Mouse (Mus musculus): ENCODE data around the gene Mrpl20. TPM values are rescaled to one million over a fixed set of nuclear protein-coding genes. Genes with fewer than 3 reads are reported as not detected.

The Mrpl20 gene
- polyA plus RNA-seq, 1 experiment, result 29.9 TPM

DNA sequence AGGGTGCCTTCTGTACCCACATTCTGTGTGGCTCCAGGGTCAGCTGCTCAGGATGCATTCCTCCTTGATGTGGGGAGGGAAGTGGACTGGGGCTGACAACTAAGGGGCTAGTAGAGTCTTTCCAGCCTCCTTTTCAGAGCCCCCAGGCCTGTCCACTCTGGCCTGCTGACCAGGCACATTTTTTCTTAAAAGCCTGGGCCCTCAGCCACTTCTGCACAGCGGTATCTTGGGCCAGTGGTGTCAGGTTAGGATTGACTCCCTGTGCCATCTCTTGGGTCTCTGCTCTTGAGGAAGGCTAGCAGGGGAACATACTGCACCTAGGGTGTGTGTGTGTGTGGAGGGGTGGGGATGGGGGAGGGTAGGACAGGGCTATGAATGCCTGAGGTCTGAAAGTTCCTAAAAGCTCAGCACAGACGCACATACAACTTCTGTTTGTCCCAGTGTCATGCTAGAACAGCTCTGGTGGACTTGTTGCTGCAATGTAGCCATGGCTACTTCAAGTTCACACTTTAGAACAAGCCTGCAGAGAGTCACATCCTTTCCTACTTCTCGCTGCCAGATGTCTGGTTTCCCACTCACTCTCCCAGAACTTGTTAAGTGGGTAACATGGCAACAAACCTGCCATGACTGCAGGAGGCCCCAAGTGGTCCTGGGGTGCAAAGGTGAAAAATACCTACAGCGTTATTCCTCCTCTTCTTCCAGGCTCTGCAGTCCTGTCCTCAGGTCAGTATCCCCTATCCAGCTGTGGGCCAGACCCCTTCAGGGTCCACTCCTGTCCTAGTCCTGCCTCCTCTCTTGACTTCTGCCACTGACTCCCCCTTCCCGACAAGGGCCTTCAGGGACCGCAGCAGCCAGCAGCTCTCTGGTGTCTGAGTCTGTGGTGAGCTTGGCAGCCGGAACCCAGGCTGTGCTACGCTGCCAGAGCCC is 37.7 kb downstream of the Mrpl20 start:
- peak overlapping the region; percentile 92 for H3K4me3 ChIP-seq (replicated peaks)
- H3K27me3 ChIP-seq (replicated peaks), result peaks cover 42% of the 10 kb centered on the region
- H3K36me3 ChIP-seq (replicated peaks; ENCODE audit: low read length), result no peaks in the 10 kb centered on the region
- H3K9me3 ChIP-seq, result no peaks in the 10 kb centered on the region
- TF ChIP-seq FLI1 (IDR thresholded peaks at IDR 0.05; ENCODE audit: low read length) (no peak), GATA1 (IDR thresholded peaks at IDR 0.05; ENCODE audit: borderline replicate concordance, low read length) (no peak)
- H3K4me1 ChIP-seq, result peaks cover 59% of the 10 kb centered on the region

- Histone ChIP-seq H3K9me3 (no peaks in the 10 kb centered on the region), H3K27me3 (replicated peaks) (peaks cover 42% of the 10 kb centered on the region), H3K36me3 (replicated peaks; ENCODE audit: low read length) (no peaks in the 10 kb centered on the region), H3K4me1 (peaks cover 59% of the 10 kb centered on the region), H3K4me3 (replicated peaks) (peak overlapping the region; percentile 92)
- TF ChIP-seq FLI1 (IDR thresholded peaks at IDR 0.05; ENCODE audit: low read length), result no peak
- no peak for TF ChIP-seq GATA1 (IDR thresholded peaks at IDR 0.05; ENCODE audit: borderline replicate concordance, low read length)
These were observed 38.4 kb downstream of the Mrpl20 start for GRCm38 (mm10) chr4:155841003-155841454.

DNA sequence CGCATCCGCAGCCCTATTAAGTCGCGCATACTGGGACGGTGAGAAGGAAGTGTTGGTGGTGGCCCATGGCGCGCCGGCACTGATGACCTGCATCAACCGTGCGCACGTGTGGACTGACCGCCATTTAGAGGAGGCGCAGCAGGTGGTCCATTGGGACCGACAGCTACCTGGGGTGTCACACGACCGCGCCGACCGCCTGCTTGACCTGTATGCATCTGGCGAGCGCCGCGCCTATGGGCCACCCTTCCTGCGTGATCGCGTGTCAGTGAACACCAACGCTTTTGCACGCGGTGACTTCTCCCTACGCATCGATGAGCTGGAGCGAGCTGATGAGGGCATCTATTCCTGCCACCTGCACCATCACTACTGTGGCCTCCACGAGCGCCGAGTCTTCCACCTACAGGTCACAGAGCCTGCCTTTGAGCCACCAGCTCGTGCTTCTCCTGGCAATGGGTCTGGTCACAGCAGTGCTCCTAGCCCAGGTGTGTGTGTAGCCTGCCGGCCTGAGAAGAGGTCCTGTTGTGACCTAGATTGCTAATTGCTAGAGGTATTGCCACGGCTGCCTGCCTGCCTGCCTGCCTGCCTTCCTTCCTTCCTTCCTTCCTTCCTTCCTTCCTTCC is 39.1 kb downstream of the Mrpl20 start:
- Histone ChIP-seq H3K27me3 (replicated peaks) (peaks cover 42% of the 10 kb centered on the region), H3K9me3 (no peaks in the 10 kb centered on the region), H3K4me3 (replicated peaks) (peak overlapping the region; percentile 92), H3K36me3 (replicated peaks; ENCODE audit: low read length) (no peaks in the 10 kb centered on the region), H3K4me1 (peaks cover 62% of the 10 kb centered on the region)
- TF ChIP-seq FLI1 (IDR thresholded peaks at IDR 0.05; ENCODE audit: low read length), result no peak
- no peak for TF ChIP-seq GATA1 (IDR thresholded peaks at IDR 0.05; ENCODE audit: borderline replicate concordance, low read length)

DNA sequence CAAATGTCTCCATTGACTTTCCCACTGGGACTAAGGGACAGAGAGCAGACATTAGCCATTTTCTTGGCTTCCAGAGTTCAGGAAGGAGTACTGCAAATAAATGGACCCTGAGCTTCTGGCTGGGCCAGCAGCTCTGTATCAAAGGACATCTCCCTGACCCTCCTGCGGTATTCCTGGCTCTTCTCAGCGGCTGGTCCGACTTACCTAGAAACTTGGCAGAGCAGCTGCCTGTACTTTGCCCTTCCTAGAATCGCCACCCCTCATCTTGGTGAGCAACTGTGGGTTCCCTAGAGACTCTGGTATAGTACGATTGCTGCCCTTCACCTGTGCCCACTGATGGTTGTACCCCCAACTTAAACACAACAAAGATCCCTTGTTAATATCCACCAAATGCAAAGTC is 40.6 kb downstream of the Mrpl20 start:
- Histone ChIP-seq H3K4me1 (peaks cover 58% of the 10 kb centered on the region), H3K4me3 (replicated peaks) (no peak overlapping the region), H3K27me3 (replicated peaks) (peaks cover 42% of the 10 kb centered on the region), H3K36me3 (replicated peaks; ENCODE audit: low read length) (no peaks in the 10 kb centered on the region), H3K9me3 (no peaks in the 10 kb centered on the region)
- no peak for TF ChIP-seq FLI1 (IDR thresholded peaks at IDR 0.05; ENCODE audit: low read length)
- TF ChIP-seq GATA1 (IDR thresholded peaks at IDR 0.05; ENCODE audit: borderline replicate concordance, low read length), result no peak

GRCm38 (mm10) chr4:155846871-155847578 is 44.3 kb downstream of the Mrpl20 start, which contains the start of gene Dvl1:
Gene Dvl1, plus strand, starts transcription at chr4:155847402.
- peaks cover 60% of the 10 kb centered on the region for H3K4me1 ChIP-seq
- peak within 1 kb of the TSS; percentile 100 for H3K4me3 ChIP-seq (replicated peaks)
- H3K27me3 ChIP-seq (replicated peaks), result peaks cover 16% of the 10 kb centered on the region
- no peaks in the 10 kb centered on the region for H3K9me3 ChIP-seq
- TF ChIP-seq FLI1 (IDR thresholded peaks at IDR 0.05; ENCODE audit: low read length) (no peak), GATA1 (IDR thresholded peaks at IDR 0.05; ENCODE audit: borderline replicate concordance, low read length) (no peak)
- H3K36me3 ChIP-seq (replicated peaks; ENCODE audit: low read length), result peaks cover 6% of the 10 kb centered on the region

- TF ChIP-seq FLI1 (IDR thresholded peaks at IDR 0.05; ENCODE audit: low read length), result no peak
- no peak for TF ChIP-seq GATA1 (IDR thresholded peaks at IDR 0.05; ENCODE audit: borderline replicate concordance, low read length)
These were observed 45.1 kb downstream of the Mrpl20 start for GRCm38 (mm10) chr4:155847591-155848352.

GRCm38 (mm10) chr4:155848434-155849095 is 45.9 kb downstream of the Mrpl20 start:
- H3K4me1 ChIP-seq, result peaks cover 68% of the 10 kb centered on the region

More at GRCm38 (mm10) chr4:155847591-155848352, 45.1 kb downstream of the Mrpl20 start:
- H3K27me3 ChIP-seq (replicated peaks), result peaks cover 10% of the 10 kb centered on the region
- H3K4me1 ChIP-seq, result peaks cover 63% of the 10 kb centered on the region
- H3K9me3 ChIP-seq, result no peaks in the 10 kb centered on the region
- H3K4me3 ChIP-seq (replicated peaks), result peak overlapping the region; percentile 100
- peaks cover 6% of the 10 kb centered on the region for H3K36me3 ChIP-seq (replicated peaks; ENCODE audit: low read length)

GRCm38 (mm10) chr4:155849391-155849790 is 46.7 kb downstream of the Mrpl20 start:
- Histone ChIP-seq H3K4me3 (replicated peaks) (peak overlapping the region; percentile 38), H3K4me1 (peaks cover 69% of the 10 kb centered on the region), H3K36me3 (replicated peaks; ENCODE audit: low read length) (peaks cover 20% of the 10 kb centered on the region), H3K27me3 (replicated peaks) (no peaks in the 10 kb centered on the region), H3K9me3 (no peaks in the 10 kb centered on the region)
- TF ChIP-seq FLI1 (IDR thresholded peaks at IDR 0.05; ENCODE audit: low read length) (no peak), GATA1 (IDR thresholded peaks at IDR 0.05; ENCODE audit: borderline replicate concordance, low read length) (no peak)

More at GRCm38 (mm10) chr4:155848434-155849095, 45.9 kb downstream of the Mrpl20 start:
- peaks cover 3% of the 10 kb centered on the region for H3K27me3 ChIP-seq (replicated peaks)
- peak overlapping the region; percentile 100 for H3K4me3 ChIP-seq (replicated peaks)
- TF ChIP-seq GATA1 (IDR thresholded peaks at IDR 0.05; ENCODE audit: borderline replicate concordance, low read length) (no peak), FLI1 (IDR thresholded peaks at IDR 0.05; ENCODE audit: low read length) (no peak)
- no peaks in the 10 kb centered on the region for H3K9me3 ChIP-seq
- peaks cover 12% of the 10 kb centered on the region for H3K36me3 ChIP-seq (replicated peaks; ENCODE audit: low read length)
